Mouse (Mus musculus): ENCODE measurements around the gene Lin7c. TPM values are rescaled to one million over a fixed set of nuclear protein-coding genes. Genes with fewer than 3 reads are reported as not detected.

The Lin7c gene
- polyA plus RNA-seq, 1 experiment from 2014 or later, result 57.1 TPM

- no peak overlapping the region for H3K9ac ChIP-seq (ENCODE audit: low read depth, low read length)
- no peaks in the 10 kb centered on the region for H3K9me3 ChIP-seq (replicated peaks; ENCODE audit: low read length)
- 0 out of 2 replicates have a peak overlapping the region, but pooled peaks have one; percentile 0 for H3K27ac ChIP-seq
- ATAC-seq (replicated peaks; ENCODE audit: low FRiP score, low read depth) (no peak; the same call in 1 of the 2 replicates), DNase-seq (ENCODE audit: low spot score) (no peak)
- 52% methylated on average over 8 of the region's 8 CpGs for WGBS
- H3K4me3 ChIP-seq (replicated peaks; ENCODE audit: low read depth, low read length), result no peak overlapping the region
- H3K36me3 ChIP-seq (ENCODE audit: insufficient read depth, low read length), result no peaks in the 10 kb centered on the region
- peaks cover 5% of the 10 kb centered on the region for H3K4me1 ChIP-seq (replicated peaks; ENCODE audit: insufficient read depth, low read length)
- no peak overlapping the region for H3K4me2 ChIP-seq (ENCODE audit: low read length)
- H3K27me3 ChIP-seq (ENCODE audit: insufficient read depth, low read length), result no peaks in the 10 kb centered on the region
- TF ChIP-seq CTCF (IDR thresholded peaks at IDR 0.05; ENCODE audit: low read depth), result no peak
These were observed 52.3 kb downstream of the Lin7c start for GRCm38 (mm10) chr2:109942810-109943570.

GRCm38 (mm10) chr2:109944995-109945394, 54.3 kb downstream of the Lin7c start:
- H3K9me3 ChIP-seq (replicated peaks; ENCODE audit: low read length), result no peaks in the 10 kb centered on the region
- DNase-seq (ENCODE audit: low spot score) (no peak), ATAC-seq (replicated peaks; ENCODE audit: low FRiP score, low read depth) (no peak)
- H3K4me2 ChIP-seq (ENCODE audit: low read length), result no peak overlapping the region
- peaks cover 5% of the 10 kb centered on the region for H3K4me1 ChIP-seq (replicated peaks; ENCODE audit: insufficient read depth, low read length)
- H3K4me3 ChIP-seq (replicated peaks; ENCODE audit: low read depth, low read length), result no peak overlapping the region
- no peak overlapping the region for H3K27ac ChIP-seq
- no peaks in the 10 kb centered on the region for H3K36me3 ChIP-seq (ENCODE audit: insufficient read depth, low read length)
- TF ChIP-seq CTCF (IDR thresholded peaks at IDR 0.05; ENCODE audit: low read depth), result no peak
- 70% methylated on average over 9 of the region's 9 CpGs for WGBS
- H3K9ac ChIP-seq (ENCODE audit: low read depth, low read length), result no peak overlapping the region
- H3K27me3 ChIP-seq (ENCODE audit: insufficient read depth, low read length), result no peaks in the 10 kb centered on the region

GRCm38 (mm10) chr2:109945532-109945931, 54.9 kb downstream of the Lin7c start:
- Histone ChIP-seq H3K4me3 (replicated peaks; ENCODE audit: low read depth, low read length) (no peak overlapping the region), H3K4me1 (replicated peaks; ENCODE audit: insufficient read depth, low read length) (peaks cover 5% of the 10 kb centered on the region), H3K4me2 (ENCODE audit: low read length) (no peak overlapping the region), H3K9me3 (replicated peaks; ENCODE audit: low read length) (no peaks in the 10 kb centered on the region), H3K36me3 (ENCODE audit: insufficient read depth, low read length) (no peaks in the 10 kb centered on the region), H3K27me3 (ENCODE audit: insufficient read depth, low read length) (no peaks in the 10 kb centered on the region), H3K27ac (no peak overlapping the region), H3K9ac (ENCODE audit: low read depth, low read length) (no peak overlapping the region)
- 36% methylated on average over 4 of the region's 4 CpGs for WGBS
- DNase-seq (ENCODE audit: low spot score) (no peak), ATAC-seq (replicated peaks; ENCODE audit: low FRiP score, low read depth) (no peak)
- no peak for TF ChIP-seq CTCF (IDR thresholded peaks at IDR 0.05; ENCODE audit: low read depth)

- no peak overlapping the region for H3K27ac ChIP-seq
- no peak overlapping the region for H3K4me2 ChIP-seq (ENCODE audit: low read length)
- H3K9ac ChIP-seq (ENCODE audit: low read depth, low read length), result no peak overlapping the region
- H3K9me3 ChIP-seq (replicated peaks; ENCODE audit: low read length), result no peaks in the 10 kb centered on the region
- no peak for TF ChIP-seq CTCF (IDR thresholded peaks at IDR 0.05; ENCODE audit: low read depth)
- no peak for ATAC-seq (replicated peaks; ENCODE audit: low FRiP score, low read depth)
- DNase-seq (ENCODE audit: low spot score), result no peak
- H3K4me3 ChIP-seq (replicated peaks; ENCODE audit: low read depth, low read length), result no peak overlapping the region
- H3K4me1 ChIP-seq (replicated peaks; ENCODE audit: insufficient read depth, low read length), result peaks cover 5% of the 10 kb centered on the region
- H3K27me3 ChIP-seq (ENCODE audit: insufficient read depth, low read length), result no peaks in the 10 kb centered on the region
- H3K36me3 ChIP-seq (ENCODE audit: insufficient read depth, low read length), result no peaks in the 10 kb centered on the region
- WGBS, result 95% methylated on average over 6 of the region's 6 CpGs
These were observed 55.8 kb downstream of the Lin7c start for GRCm38 (mm10) chr2:109946426-109946825.

- Histone ChIP-seq H3K27me3 (ENCODE audit: insufficient read depth, low read length) (no peaks in the 10 kb centered on the region), H3K36me3 (ENCODE audit: insufficient read depth, low read length) (no peaks in the 10 kb centered on the region), H3K4me3 (replicated peaks; ENCODE audit: low read depth, low read length) (no peak overlapping the region), H3K4me2 (ENCODE audit: low read length) (no peak overlapping the region), H3K9ac (ENCODE audit: low read depth, low read length) (no peak overlapping the region), H3K9me3 (replicated peaks; ENCODE audit: low read length) (no peaks in the 10 kb centered on the region), H3K4me1 (replicated peaks; ENCODE audit: insufficient read depth, low read length) (0 out of 2 replicates have a peak, but pooled peaks cover 10% of the 10 kb centered on the region), H3K27ac (no peak overlapping the region)
- DNase-seq (ENCODE audit: low spot score) (no peak), ATAC-seq (replicated peaks; ENCODE audit: low FRiP score, low read depth) (no peak)
- TF ChIP-seq CTCF (IDR thresholded peaks at IDR 0.05; ENCODE audit: low read depth), result no peak
These were observed 58.9 kb downstream of the Lin7c start for GRCm38 (mm10) chr2:109949519-109949918.

GRCm38 (mm10) chr2:109950311-109950710, 59.7 kb downstream of the Lin7c start:
- 74% methylated on average over 3 of the region's 3 CpGs for WGBS
- Histone ChIP-seq H3K36me3 (ENCODE audit: insufficient read depth, low read length) (no peaks in the 10 kb centered on the region), H3K4me2 (ENCODE audit: low read length) (no peak overlapping the region), H3K27ac (no peak overlapping the region), H3K4me3 (replicated peaks; ENCODE audit: low read depth, low read length) (no peak overlapping the region), H3K4me1 (replicated peaks; ENCODE audit: insufficient read depth, low read length) (0 out of 2 replicates have a peak, but pooled peaks cover 10% of the 10 kb centered on the region), H3K9ac (ENCODE audit: low read depth, low read length) (no peak overlapping the region), H3K27me3 (ENCODE audit: insufficient read depth, low read length) (no peaks in the 10 kb centered on the region), H3K9me3 (replicated peaks; ENCODE audit: low read length) (no peaks in the 10 kb centered on the region)
- DNase-seq (ENCODE audit: low spot score) (no peak), ATAC-seq (replicated peaks; ENCODE audit: low FRiP score, low read depth) (no peak)
- TF ChIP-seq CTCF (IDR thresholded peaks at IDR 0.05; ENCODE audit: low read depth), result no peak

Other genes with a start within 250 kb of the Lin7c start
- 0.93 and 0.95 TPM in 2 replicates for gene Bdnf, start 216.2 kb upstream of the Lin7c start, polyA plus RNA-seq (2015; fragmentation: Nextera tagmentation; extraction: Ambion mirVana)
- gene Lgr4, start 26.8 kb downstream of the Lin7c start, polyA plus RNA-seq (2015; fragmentation: Nextera tagmentation; extraction: Ambion mirVana), result 43.8 and 47.8 TPM in 2 replicates
- 42.7 and 45.1 TPM in 2 replicates for gene Ccdc34, start 127.0 kb downstream of the Lin7c start, polyA plus RNA-seq (2015; fragmentation: Nextera tagmentation; extraction: Ambion mirVana)

All from kidney, postnatal 0 days (tissue).